Mouse (Mus musculus): ENCODE results near the gene Slc7a6.

DNA sequence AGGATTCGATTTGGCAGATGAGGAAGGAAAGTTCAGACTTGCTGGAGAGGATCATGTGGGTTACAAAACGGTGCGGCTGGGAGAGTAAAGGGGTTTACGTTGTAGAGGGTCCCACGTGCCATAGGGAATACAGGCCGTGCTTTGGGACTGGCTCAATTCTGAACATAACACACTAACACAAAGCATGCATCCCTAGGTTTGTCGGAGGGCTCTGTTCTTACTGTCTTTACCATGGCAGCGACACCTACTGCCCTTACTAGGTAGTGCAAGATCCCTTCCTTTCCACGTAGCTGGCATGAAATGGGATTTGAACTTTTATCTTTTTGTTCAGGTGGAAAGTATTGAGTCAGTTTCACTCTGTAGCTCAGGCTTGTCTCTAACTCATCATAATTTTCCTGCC, 57.9 kb downstream of the Slc7a6 start:
- peak; percentile 59; the same call in 1 of the 2 replicates for TF ChIP-seq CTCF (IDR thresholded peaks at IDR 0.05; ENCODE audit: extremely low read depth, insufficient read depth, insufficient read length, insufficient replicate concordance)
- TF ChIP-seq POLR2A (IDR thresholded peaks at IDR 0.05; ENCODE audit: low read depth, low read length), result no peak
